Mouse (Mus musculus) E14TG2a.4 (cell line): ENCODE results near the gene Grin2c.

Experiments used
- CTCF ChIP-seq: conservative IDR thresholded peaks from 2 replicates; pipeline ENCODE4 v1.5.1; 2014; ENCODE audit warnings: low read length
- NANOG ChIP-seq: IDR thresholded peaks from 2 replicates; pipeline ENCODE4 v1.6.1; 2014; ENCODE audit warnings: borderline replicate concordance, low read length, mixed read lengths
- POU5F1 ChIP-seq: IDR thresholded peaks from 2 replicates; pipeline ENCODE4 v1.6.1; 2014; ENCODE audit warnings: low read length, borderline replicate concordance

- TF ChIP-seq CTCF (no peak), POU5F1 (no peak), NANOG (no peak)
These were observed 58.0 kb downstream of the Grin2c start for GRCm38 (mm10) chr11:115208776-115209732.
